Mouse (Mus musculus): ENCODE data around the gene Trim71.

The Trim71 gene

DNA sequence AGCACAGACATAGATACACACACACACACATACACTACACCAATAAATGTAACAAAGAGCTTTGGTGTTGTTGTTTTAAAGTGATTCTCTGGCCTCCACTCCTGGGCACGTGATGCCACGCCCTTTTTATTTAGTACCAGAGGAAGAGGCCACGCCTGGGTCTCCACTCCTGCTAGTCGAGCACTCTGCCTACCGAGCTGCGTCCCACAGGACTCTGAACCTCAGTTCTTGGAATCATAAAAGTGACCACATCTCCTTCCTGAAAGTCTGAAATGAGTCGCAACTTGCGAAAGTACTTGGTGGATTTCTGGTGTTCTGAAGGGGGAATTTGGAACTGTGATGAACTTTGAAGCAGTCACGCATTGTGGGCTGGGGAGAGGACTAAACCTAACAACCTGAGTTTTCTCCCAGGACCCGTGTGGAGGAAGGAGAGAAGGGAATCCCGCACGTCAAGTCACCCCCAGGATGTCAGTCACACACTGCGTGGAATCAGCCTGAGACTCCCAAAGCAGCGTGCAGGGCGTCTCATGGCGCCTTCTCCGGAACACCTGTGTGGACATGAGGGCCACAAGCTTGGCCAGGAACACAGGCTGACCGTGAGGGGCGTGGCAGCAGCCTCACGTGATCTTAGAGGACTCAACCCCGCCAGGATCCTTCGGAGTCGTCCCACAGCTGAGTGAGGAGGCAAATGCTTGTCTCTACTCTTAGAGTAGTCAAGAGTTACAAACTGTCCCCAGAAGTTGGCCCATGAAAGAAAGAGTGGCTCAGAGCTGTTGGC, 76.5 kb downstream of the Trim71 start:
- DNase-seq (ENCODE audit: low read depth in 2 of 2, low spot score in 2 of 2) = no peak

DNA sequence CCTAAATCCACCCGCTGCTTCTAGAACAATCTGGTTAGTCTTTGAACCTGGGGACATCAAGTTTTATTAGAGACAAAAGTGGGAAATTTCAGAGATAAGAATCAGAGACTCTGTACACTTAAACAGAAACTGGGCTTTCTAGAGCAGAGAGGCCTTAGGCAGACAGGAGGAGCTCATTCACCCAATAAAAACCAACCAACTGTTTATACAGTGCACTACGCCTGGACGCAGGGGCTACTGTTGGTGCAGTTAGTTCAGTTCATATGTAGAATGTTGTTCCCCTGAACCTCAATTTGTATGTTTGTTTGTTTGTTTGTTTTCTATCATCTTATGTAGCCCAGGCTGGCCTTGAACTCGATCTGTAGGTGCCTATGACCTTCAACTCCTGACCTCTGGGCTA, 77.4 kb downstream of the Trim71 start:
- no peak for DNase-seq (ENCODE audit: low read depth in 2 of 2, low spot score in 2 of 2)

DNA sequence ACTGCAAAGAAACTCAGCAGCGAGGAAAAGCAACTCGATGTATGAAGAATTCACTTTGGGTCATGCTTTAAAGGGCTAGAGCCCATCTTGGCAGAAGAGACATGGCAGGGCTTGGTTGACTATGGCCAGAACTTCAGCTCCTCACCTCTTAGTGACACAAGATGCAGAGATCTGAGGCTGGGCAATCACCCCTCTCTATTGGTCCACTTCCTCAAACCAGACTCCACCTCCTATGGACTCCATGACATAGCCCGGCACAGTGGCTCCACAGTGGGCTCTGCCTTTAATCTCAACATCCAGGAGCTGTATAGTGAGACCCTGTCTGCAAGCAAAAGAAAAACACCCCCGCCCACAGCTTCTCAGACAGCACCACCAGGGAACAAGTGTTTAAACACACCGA, 79.4 kb downstream of the Trim71 start:
- DNase-seq (ENCODE audit: low read depth in 2 of 2, low spot score in 2 of 2) = no peak

DNA sequence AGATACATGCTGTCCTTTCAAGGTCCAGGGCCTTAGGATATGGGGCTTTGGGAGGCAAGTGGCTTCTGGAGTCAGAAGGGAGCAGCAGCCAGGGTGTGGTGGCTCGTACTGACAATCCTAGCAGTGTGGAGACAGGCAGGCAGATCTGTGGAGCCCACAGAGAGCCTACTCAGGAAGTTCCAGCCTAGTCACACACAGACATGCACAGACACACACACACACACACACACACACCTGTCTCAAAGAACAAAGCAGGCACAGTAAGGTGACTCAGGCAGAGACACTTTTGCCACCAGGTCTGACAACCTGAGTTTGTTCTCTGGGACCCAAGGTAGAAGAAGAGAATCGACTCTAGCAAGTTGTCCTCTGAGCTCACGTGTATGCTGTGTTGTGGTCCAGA, 83.2 kb downstream of the Trim71 start:
- no peak for DNase-seq (ENCODE audit: low read depth in 2 of 2, low spot score in 2 of 2)

DNA sequence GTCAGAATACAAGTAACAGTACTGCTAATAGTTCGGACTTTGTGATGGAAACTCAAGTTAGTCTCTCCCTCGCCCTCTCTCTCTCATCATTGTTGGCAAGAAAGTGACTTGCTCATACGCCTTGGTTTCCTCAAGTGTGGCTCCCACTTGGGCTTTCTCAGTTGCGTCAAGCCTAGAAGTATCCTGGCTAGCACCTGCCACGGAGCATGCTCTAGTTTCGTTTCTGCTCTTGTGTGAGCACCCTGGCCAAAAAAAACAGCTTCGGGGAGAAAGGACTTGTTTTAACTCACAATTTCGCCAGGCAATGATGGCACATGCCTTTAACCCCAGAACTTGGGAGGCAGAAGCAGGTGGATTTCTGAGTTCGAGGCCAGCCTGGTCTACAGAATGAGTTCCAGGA, 87.2 kb downstream of the Trim71 start:
- no peak for DNase-seq (ENCODE audit: low read depth in 2 of 2, low spot score in 2 of 2)

DNA sequence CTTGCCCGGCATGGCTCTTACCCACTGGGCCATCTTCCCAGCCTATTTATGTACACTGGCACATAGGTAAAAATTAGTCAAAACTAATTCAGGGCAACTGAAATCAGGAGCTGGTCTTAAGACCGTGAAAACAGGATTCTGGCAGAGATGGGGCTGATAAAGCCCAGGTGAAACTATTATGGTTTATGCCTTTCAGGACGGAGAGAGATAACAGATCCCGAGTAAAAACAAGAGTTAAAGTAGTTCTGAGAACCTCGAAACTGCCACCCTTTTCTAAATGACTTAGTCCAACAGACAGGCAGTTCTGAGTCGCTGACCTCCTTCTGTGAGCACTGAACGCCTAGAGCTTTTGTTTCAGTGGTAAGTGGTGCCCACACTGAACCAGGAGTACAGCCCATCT, 92.3 kb downstream of the Trim71 start:
- DNase-seq (ENCODE audit: low read depth in 2 of 2, low spot score in 2 of 2) = no peak

DNA sequence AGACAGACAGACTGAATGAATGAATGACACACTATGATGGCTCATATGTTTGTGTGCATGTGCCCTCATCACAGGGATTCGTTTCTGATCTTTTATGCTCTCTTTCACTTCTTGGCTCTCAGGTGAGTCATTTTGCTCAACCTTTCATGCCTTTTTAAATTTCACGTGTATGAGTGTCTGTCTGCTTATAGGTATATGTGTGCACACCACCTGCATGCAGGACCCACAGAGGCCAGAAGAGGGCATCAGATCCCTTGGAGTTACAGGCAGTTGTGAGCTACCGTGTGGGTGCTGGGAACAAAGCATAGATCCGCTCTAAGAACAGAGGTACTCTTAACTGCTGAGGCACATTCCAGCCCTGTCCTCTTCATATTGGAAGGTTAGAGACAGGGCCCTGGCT, 95.5 kb downstream of the Trim71 start:
- no peak for DNase-seq (ENCODE audit: low read depth in 2 of 2, low spot score in 2 of 2)

DNA sequence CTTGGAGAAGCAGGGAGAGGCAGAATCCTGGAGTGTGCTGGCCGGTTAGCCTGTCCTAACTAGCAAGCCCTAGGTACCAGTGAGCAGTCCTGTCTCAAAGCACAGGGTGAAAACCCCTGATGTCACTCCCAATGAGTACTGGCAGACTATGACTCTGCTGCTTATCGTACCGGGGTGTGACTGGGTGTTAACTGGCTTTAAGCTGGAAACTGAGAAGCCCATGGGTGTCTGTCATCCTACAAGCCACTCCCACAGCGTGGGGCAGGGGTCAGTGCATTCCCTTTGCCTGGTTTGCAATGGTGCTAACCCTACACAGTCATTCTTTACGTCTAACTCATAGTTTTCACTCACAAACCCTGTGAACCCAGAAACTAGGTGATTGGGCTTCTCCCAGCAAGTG, 96.0 kb downstream of the Trim71 start:
- DNase-seq (ENCODE audit: low read depth in 2 of 2, low spot score in 2 of 2) = no peak

DNA sequence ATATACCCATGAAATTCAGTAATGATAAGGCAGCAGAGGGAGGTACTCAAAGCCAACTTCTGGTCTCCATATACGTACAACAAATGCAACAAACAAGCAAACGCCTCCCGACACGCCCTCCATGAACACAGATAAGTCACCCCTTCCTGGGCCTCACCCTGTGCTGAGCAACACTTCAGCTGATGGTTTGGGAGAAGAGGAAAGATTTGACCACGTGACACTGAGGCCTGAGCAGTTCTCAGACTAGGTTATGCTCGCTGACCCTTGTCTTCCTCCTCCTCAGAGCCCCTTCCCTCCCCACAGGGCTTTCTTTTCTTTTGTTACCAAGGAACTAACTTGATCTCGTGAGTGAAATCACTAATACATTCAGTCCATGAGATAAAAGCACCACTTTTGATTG, 97.3 kb downstream of the Trim71 start:
- no peak for DNase-seq (ENCODE audit: low read depth in 2 of 2, low spot score in 2 of 2)

DNA sequence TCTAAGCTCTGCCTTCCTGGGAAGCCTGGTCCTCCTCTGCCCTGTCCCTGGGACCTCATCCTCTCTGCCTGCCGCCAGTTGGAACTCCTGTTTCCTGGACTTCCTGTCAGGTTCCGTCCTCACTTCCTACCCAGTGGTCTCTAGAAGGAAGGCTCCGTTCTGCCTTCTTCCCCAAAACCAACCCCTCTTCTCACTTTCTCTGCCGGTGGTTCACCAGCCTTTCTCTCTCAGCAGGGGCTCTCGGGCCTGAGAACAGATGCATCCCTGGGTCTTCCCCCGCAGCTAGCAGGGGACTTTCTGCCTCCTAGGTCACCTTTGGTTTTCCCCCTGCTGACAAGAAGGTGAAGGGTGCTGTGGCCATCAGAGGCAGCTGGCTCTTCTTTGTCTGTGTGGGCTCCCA, 98.7 kb downstream of the Trim71 start:
- DNase-seq (ENCODE audit: low read depth in 2 of 2, low spot score in 2 of 2) = no peak

DNA sequence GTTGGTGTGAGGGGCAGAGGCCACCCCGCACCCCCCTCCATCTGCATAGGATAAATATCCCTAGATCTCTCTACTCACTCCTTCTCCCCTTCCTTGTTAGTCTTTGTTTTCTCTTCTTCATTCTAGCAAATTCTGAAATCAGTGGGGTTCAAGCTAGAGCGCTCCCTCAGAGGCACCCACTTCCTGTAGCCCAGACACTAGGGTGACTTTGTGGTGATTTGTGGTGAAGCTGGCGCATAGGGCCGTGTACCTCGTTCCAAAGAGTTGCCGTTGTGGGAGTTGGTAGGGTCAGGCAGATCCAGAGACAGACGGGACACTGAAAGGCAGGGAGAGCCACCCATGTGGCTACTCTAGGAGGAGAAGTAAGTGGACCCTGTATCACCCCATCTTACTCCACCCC, 101.6 kb downstream of the Trim71 start:
- no peak for DNase-seq (ENCODE audit: low read depth in 2 of 2, low spot score in 2 of 2)

DNA sequence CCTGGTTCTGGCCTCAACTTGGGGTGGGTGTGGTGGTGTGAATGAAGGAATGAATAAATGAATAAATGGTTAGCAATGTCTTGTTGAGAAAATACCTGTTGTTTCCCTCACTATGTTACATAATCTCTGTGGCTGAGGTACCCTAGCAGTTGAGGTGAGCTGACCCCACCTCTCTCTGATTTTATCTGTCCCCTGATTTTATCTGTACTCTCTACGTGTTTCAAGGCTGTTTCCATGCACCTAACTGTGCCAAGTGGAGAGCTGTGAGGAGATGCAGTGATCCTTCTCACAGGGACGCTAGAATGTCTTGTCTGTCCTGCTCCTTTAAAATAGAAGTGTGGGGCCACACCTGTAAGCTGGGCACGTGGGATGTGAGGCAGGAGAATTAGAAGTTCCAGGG, 105.7 kb downstream of the Trim71 start:
- no peak for DNase-seq (ENCODE audit: low read depth in 2 of 2, low spot score in 2 of 2)

Data from CD8-positive naive resting alpha-beta T cell, adult 2 months (primary cell).